Mouse (Mus musculus) lung, postnatal 36 days (tissue): ENCODE results near the gene Snx32.

ENCODE experiments used
- DNase-seq: peaks from one replicate; pipeline ENCODE4 v3.0.0; 2022; ENCODE audit warnings: mixed read lengths

The Snx32 gene

DNA sequence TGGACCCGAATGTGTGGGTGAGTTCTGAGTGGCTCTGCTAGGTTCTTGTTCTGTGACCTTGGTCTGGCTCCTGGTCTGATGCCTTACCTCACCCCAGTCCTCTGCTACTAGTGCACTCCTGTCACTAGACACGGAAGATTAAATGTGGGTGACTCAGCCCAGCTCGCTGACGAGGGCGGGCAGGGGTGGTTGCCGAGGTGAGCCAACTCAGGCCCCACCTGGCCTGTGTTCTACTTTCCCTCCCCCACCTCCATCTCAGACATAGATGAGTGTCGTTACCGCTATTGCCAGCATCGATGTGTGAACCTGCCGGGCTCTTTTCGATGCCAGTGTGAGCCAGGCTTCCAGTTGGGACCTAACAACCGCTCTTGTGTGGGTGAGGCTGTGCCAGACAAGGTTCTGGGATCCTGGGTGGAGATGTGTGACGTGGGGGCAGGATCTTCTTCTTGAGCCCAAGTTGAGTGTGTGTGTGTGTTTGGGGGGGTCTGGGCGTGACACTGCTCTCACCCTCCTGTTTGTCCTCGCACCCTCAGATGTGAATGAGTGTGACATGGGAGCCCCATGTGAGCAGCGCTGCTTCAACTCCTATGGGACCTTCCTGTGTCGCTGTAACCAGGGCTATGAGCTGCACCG lies 32.6 kb downstream of the Snx32 start:
- no peak for DNase-seq

DNA sequence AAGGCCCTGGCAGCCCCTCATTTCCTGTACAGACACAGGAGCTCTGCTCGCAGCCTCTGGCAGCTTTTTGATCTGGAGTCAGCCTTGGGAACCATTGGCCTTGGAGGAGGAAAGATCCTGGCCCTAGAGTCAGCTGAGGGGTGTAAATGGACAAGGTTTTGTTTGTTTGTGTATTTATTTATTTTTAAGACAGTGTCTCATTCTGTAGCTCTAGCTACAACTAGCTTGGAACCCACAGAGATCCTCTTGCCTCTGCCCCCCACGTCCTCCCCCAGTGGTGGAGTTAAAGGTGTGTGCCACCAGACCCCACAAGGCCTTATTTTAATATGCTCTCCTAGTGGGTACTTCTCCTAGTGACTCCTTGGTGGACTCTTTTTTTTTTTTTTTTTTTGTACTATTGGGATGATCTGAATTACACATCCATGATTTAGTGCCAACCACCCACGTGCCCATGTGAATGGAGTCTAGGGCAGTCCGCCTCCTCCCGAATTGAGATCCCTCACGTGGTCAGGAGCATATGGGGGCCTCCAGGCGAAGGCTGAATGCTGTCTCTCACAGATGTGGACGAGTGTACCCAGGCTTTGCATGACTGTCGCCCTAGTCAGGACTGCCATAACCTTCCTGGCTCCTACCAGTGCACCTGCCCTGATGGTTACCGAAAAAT lies 33.2 kb downstream of the Snx32 start:
- no peak for DNase-seq

DNA sequence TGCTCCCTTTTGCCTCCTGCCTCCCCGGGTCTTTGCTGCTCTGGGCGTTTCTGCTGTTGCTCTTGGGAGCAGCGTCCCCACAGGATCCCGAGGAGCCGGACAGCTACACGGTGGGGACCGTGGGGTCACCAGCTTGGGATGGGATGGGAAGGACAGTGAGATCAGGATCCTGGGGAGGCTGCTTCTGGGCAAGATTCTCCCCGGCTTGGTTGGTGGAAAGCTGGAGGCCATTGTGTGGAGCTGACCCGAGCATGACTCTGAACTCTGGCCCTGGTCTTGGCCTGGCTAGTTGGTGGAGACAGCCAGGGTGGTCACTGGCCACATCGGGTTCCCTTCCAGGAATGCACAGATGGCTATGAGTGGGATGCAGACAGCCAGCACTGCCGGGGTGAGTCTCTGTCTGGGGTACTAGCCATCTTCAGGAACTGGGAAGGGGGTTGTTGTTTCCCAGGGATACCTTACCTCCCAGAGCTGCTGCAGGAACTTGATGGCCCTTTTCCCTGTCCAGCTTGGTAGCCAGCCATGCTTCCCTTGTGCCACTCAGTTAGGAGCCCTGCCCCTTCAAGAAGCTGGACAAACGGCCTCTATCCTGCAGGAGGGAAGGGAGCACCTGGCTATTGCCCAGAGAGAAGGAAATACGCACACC lies 35.1 kb downstream of the Snx32 start:
- DNase-seq, result no peak

DNA sequence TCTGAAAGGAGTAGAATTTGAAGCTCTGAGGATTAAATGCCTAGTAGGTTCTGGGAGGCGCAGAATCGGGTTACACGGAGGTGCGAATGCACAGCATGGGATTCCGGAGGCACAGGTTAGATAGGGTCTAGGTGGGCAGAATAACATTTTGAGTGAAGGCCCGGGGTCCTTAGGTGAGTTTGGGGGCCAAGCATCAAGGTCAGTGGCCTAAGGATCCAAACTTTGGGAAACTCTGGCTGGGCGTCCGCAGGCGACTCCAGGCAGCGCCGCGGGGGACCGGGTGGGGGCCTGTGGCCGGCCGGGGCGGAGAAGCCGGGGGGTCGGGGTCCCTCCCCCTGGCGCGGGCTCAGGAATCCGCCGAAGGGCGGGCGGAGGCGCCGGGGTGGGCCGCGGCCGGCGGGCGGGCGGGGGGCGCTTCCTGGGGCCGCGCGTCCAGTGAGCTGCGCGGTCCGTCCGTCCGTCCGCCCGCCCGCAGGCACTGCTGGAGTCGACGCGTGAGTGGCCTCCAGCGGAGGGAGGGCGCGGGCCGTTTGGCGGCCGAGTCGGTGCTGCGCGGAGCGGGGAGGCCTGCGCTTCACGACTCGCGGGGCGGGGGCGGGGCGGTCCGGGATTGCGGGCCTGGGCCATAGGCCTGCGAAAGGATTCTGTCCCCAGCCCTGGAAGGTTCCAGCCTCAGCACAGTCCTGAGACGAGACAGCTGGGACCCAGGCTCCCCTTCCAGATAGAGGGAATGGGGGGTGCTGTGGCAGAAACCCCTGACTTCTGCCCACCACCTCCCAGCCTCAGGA lies 35.9 kb downstream of the Snx32 start:
- no peak for DNase-seq

DNA sequence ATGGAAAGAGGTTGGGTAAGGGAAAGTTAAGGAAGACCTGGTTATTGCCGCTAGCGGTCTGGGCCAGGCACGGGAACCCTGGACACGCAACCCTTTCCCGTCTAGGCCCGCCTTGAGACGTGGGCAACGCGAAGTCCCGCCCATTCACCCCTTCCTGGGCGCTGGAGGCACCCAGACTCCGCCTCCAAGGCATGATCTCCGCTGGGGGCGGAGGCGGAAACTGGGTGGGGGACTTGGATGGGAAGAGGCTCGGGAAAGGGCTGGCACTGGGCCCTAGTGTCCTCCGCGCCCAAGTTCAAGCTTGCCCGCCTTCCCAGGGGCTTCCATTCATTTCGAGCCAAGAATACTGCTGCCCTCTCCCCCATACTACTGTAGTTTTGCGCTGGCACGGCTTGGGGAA lies 36.6 kb downstream of the Snx32 start, which contains the start of gene Efemp2:
Gene Efemp2, plus strand, starts transcription at position 235 of the 400 bp plus-strand sequence.
- peak; percentile 94 for DNase-seq

DNA sequence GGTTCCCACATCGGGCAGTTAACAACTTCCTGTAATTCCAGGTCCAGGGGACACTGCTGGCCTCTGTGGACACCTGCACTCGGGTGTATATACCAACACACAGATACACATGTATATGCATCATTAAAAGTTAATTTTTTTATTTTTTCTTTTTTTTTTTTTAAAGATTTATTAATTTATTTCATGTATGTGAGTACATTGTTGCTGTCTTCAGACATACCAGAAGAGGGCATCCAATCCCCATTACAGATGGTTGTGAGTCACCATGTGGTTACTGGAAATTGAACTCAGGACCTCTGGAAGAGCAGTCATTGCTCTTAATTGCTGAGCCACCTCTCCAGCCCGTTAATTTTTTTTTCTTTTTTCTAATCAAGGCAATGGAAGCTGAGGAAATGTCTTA lies 37.5 kb downstream of the Snx32 start:
- no peak for DNase-seq

DNA sequence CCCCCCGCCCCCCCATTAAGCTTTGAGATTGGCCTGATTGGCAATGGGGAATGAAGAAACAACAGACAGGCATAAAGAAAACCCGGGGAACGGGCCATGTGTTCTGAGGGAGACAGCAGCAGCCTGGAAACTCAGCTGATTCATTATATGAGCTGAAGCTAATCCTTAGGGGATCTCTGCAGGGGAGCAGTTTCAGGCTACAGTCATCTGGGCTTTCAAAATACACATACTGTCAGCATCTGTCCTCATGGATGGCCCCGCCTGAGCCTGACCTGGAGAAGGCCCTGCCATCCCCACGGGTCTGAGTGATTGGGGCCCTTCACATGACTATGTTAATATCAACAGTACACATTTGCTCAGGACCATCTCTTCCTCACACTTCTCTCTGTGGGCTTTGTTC lies 38.5 kb downstream of the Snx32 start:
- DNase-seq, result no peak

DNA sequence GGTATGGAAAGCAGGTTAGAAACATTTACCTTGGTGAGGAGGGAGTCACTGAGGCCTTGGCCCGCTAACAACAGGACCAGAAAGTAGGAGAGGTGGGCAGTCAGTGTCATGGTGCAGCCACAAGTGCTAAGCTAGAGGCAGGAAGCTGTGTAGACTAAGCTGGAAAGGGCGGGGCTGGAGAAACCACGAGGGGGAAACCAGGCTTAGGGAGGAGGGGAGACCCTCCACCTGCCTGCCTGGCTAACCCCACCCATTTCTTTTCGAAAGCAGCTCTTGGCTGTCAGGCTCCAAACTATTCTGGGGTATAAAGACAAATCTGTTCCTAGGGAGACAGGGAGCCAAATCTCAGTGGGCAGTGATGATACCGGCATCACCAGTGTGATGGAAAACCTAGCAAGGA lies 42.0 kb downstream of the Snx32 start, which contains the start of gene Ctsw:
Gene Ctsw, minus strand, starts transcription at position 134 of the 400 bp plus-strand sequence.
- DNase-seq, result no peak

DNA sequence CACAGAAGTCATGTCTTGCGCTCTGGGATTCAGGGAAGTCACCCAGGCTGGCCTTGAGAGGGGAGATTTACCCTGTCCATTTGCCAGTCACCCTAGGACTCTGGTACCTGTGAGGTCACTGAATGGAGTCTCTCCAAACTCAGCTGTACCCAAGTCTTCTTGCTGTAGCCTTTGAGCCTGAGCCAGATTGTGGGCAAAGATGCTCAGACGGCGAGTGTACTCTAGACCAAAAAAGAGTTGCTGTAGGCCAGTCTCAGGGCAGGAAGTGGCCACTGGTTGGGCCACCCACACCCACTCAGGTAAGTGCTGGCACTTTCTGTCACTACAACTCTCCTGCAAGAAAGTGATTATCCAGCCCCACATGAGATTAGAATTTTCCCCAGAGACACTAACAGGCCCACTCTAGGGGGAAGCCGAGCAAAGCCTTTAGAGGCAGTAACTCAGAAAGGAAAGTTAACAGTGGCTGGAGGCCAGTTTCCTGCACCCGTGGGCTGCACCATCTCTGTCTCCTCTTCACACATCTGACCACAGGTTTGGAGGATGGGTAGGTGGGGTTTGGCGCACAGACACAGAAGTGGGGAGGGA lies 43.3 kb downstream of the Snx32 start:
- DNase-seq, result no peak

DNA sequence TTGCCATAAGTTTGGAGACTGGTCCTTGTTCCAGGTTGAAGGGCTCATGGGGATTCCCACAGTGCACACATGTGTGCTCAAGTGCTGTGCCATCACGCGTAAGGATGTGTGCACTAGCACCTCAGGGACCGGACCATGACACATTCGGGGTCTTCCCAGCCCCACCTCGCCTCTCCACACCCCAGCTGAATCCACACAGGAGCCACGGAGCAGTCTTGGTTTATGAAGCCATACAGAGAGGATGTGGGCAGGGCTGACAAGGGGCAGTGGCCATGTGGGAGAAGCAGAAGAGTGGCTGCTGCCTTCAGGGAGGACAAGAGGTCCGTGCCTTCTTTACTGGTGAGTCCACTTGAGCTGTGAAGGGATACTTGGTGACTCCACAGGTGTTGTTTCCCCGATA lies 45.3 kb downstream of the Snx32 start:
- no peak for DNase-seq

DNA sequence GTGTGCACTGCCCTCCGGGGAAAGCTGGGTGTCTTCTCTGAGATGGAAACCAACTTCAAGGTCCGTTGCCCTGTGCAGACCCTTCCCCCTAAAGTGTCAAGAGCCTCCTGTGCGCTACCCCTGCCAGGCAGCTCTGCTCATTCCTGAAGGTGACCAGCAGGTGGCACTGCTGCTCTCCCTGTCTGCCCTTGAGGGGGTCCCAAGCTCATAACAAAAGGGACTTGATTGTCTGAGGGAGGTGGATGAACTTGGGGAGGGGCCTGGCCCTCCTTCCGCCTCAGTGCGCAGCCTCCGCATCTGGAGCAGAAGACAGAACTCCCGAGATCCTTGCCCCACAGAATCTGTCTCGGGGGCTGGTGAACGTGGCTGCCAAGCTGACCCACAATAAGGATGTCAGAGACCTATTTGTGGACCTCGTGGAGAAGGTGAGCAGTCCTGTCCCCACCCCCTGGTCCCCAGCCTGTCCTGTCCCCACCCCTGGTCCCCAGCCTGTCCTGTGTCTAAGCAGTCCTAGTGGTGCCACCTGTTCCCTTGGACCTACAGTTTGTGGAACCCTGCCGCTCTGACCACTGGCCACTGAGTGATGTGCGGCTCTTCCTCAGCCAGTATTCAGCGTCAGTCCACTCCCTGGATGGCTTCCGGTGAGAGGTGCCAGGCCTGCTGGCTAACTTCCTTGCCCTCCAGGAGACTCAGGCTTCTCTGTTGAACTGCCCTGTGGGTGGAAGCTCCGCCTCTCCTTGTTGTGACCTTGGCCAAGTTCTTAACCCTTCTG lies 46.4 kb downstream of the Snx32 start:
- peak; percentile 74 for DNase-seq

DNA sequence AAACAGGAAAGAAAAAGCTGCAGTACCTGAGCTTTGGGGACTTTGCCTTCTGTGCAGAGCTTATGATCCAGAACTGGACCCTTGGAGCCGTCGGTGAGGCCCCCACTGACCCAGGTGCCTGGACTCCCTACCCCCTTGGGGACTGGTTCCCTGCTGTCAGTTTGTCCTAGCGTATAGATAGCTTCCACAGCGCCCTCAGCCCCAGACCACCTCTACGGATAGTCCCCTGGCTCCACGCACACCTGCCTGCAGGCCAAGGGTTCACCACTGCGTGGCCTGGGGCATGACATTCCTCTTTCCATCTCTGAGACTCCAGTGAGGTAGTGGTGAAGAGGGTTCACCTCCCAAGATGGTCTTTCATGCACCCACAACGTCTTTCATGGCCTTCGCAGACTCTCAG lies 47.1 kb downstream of the Snx32 start:
- no peak for DNase-seq

DNA sequence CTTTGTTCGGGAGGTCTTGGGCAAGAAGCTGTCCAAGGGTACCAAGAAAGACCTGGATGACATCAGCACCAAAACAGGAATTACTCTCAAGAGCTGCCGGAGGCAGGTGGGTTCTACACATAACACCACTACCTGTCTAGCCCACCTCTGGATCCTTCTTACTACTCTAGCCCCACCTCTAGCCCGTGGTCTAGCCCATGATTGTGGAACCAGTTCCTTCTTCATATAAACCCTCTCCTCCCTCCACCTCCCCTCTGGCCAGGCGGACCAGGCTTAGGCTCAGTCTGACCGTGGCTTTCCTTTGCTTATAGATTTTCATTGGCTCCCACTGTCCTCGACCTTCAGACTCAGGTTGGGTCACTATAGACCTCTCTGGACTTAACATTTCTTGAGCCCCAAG lies 48.9 kb downstream of the Snx32 start:
- DNase-seq, result no peak

DNA sequence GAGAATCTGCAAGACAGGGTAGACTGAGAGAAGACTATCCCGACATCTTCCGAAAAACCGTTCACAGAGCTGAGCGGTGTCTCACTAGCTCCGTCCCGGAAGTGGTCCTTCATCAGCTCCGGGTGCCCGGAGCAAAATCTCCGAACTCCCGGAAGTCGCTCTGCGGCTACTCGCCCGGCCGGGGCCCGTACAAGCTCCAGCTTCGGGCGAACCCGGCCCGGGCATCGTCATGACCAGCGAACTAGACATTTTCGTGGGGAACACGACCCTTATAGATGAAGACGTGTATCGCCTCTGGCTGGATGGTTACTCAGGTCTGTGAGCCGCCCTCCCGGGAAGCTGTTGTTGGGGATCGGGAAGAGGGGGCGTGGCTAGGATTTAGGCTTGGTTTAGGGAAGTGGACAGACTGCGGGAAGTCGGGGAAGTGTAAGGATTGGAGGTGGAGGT lies 49.9 kb downstream of the Snx32 start, which contains the start of gene Fibp:
Gene Fibp, plus strand, starts transcription at position 151 of the 447 bp plus-strand sequence.
- peak; percentile 92 for DNase-seq

DNA sequence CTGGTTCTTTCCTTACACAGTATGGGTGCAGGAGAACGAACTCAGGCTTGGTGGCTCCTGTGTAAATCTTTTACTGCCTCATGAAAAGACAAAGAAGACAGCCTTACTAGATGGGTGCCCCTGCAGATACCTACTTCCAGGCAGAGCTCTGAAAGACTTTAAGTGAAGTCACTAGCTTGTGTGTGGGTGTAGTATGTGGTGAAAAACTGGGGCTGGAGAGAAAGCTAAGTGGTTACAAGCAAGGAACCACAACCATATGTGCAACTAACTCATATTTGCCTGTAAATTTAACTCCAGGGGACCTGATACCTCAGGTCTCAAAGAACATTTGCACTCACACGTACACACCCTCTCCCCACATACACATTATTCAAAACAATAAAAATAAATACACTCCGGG lies 50.4 kb downstream of the Snx32 start:
- DNase-seq, result no peak

DNA sequence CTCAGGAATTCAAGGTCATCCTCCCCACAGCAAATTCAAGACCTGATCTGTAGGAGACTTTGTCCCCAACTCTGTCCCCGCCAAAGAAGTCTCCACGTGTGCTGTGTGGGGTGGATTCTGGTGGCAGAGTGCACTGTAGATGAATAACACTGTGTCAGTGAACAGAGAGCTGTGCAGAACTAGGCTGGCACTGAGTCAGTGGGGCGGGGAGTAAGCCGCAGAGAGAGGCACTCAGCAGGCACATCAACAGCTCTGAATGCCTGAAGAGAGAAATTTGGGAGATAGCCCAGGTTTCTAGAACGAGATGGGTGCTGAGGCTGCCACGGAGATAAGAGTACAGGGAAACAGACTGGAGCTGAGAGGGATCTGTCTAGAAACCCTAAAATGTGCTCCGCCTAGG lies 51.3 kb downstream of the Snx32 start:
- no peak for DNase-seq

DNA sequence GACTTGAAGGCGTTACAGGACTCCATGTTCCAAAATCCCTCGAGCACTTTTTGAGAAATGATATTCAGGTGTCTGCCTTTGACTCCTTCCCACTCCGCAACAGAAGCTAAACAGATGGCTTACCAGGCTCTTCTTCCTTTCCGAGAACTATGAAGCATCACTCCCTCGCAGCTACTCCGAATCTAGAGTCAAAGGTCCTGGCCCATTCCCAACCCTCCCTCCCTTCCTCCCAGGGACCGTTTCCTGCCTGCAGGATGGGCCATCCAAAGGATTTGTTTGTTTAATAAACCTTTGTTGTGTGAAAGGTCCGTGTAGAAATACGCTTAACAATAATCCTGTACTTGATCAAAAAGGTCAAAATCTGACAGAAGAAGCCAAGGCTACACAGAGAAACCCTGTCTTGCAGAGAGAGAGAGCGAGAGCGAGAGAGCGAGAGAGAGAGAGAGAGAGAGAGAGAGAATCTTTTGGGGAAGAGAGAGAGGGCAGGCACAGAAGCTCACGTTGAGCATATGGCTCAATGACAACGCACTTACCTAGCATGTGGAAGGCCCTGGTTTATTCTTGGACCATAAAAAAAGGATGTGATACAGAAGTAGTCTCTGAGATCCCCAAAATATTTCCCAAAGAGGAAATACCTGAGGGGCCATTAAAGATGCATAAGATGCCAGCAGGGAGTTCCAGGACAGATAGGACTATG lies 52.4 kb downstream of the Snx32 start, which contains the start of gene Ccdc85b:
Gene Ccdc85b, minus strand, starts transcription at position 149 of the 697 bp plus-strand sequence.
- no peak for DNase-seq

DNA sequence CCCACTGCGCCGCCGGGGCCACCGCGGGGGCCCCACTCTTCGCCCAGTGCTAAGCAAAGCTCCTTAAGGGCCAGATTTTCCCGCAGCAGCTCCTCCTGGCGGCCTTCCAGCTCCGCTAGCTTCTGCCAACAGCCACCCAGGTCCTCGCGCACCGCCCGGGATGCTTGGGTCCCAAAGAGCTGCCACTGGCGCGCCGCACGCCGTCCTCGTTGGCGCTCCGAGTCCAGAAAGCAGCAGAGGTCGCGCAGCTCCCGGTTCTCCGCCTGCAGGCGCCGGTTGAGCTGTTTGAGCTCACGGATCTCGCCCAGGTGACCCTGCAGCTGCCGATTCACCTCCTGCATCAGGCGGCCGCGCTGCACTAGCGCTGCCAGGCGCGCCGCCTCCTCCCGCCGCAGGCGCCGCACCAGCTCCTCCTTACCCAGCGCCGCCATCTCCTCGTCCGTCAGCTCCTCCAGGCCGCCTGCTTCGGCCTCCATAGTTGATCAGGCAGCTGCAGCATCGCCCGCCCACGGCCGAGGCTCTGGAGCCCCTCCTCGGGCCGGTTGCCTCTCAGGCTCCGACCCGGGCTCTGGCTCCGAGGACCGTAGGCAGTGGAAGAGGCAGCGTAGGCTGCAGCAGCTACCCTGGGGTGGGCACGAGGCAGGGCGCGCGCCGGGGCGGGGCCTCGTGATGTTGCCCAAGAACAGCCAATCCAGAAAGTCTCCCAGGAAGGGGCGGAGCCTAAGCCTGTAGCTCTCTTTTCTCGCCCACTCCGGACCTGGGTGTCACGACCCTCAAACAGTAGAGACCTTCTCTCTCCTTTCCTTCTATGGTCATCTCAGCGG lies 53.2 kb downstream of the Snx32 start:
- DNase-seq, result peak; percentile 98

DNA sequence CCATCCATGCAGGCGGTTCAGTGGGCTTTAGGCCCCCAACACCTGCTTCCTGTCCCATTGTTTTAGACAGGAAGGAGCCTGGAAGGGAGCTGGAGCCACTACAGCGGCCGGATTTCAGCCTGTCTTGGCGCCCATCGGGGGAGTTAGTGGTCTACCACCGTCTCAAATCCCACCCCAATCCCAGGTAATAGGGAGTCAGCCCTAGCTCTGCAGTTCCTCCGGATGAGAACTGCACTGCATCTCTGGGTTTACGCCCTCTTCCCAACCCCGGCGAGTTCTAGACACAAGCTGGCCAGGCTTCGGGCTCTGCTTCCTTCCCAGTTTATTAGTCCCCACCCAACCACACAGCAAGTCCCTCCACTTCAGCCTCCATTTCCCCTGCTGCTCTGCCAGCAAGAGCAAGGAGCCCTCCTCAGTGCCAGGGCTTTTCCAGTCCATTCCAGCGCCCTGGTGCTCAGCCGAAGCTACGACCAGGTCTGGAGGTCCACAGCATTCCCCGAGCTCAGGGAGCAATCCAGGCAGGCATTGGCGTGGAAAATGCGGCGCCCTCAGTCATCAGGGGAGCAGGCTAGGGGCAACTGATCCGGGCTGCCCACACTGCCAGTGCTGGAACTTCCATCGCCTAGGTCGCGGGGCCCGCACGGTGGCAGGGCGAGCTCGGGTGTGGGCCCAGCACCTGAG lies 54.0 kb downstream of the Snx32 start:
- DNase-seq, result peak; percentile 65

DNA sequence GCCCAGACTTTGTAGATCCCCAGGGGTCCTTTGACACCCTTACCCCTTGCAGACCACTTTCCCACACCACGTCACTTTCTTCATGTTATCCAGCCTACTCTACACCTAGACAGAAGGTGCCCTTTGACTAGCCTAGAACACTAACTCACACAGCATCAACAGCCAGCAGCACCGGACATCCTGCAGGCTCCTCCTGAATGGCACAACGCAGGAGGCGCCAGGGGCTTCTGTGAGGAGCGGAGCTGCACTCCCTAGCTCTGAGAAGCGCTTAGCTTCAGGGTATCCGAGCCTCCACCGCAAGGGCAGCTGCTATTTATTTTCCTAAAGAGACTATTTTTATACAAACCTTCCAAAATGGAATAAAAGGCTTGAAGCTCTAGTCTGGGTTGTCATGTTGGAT lies 54.8 kb downstream of the Snx32 start:
- DNase-seq, result no peak
